ENCODE assay signal across 22 mouse cellular contexts in the genomic region with DNA sequence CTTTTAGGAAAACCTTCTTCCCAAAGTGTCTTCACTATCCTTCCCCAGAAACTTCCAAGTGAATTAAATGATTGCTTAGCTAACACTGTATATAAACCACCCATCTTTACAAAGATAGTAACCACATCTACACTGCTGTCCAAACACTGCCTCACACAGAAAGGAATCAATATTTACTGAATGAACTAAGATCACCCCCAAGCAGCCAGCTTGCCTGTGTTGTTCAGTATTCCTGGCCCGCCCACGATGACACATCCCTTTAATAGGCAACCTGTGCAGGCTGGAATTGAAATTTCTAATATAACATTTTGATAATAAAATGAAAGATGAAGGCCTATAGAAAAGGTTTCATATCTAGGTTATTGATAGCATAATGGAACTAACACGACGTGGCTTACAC.
"Had no signal": no experiment of that assay in that cellular context is flagged by ENCODE, and none has a peak within 500 bp of the region (broad histone marks: within the 10 kb centered on the region; RNA-seq: fewer than 3 reads in every experiment).

No protein-coding gene starts in this region.

- DNase-seq: gastrocnemius, adult 2 months; gastrocnemius, postnatal 10 days; gastrocnemius, postnatal 25 days; heart, adult 18-20 months; heart, postnatal 10 days; heart, postnatal 4 days; kidney, adult 18-20 months; kidney, adult 8-10 months; kidney, postnatal 10 days; kidney, postnatal 25 days; kidney, postnatal 4 days; layer of hippocampus, adult 9-11 months; liver had no signal

- H3K4me3 ChIP-seq: gastrocnemius, adult 2 months; heart, embryonic 10.5 days; heart, embryonic 12.5 days; hindbrain, embryonic 10.5 days; hindbrain, embryonic 12.5 days; hindbrain, embryonic 15.5 days; intestine, embryonic 15.5 days; left cerebral cortex, adult 2 months; limb, embryonic 10.5 days; limb, embryonic 12.5 days had no signal

- H3K27ac ChIP-seq: gastrocnemius, adult 2 months; heart, embryonic 10.5 days; hindbrain, embryonic 10.5 days; hindbrain, embryonic 12.5 days; hindbrain, embryonic 15.5 days; intestine, embryonic 15.5 days; left cerebral cortex, adult 2 months; limb, embryonic 10.5 days; limb, embryonic 12.5 days had no signal
